Mouse (Mus musculus) thymus, adult 2 months (tissue): ENCODE measurements around the gene Kng1. TPM values are rescaled to one million over a fixed set of nuclear protein-coding genes. Genes with fewer than 3 reads are reported as not detected.
"Not testable (repeated sequence)": the region's sequence is repeated elsewhere in the genome, so short reads cannot be mapped to it uniquely, and the experiment has no call there.

Source experiments
- DNase-seq: peaks from one replicate; pipeline ENCODE4 v3.0.0; 2021
- H3K27ac ChIP-seq: fragments of 200-500 bp; 2 replicates; pipeline ENCODE4 v1.5.1; 2012; ENCODE audit warnings: low read length, control low read depth; ENCODE audit not compliant: control insufficient read depth, insufficient read depth
- H3K27me3 ChIP-seq: fragments of 200-500 bp; 2 replicates; pipeline ENCODE4 v1.6.1; 2012; ENCODE audit warnings: mild to moderate bottlenecking, low read length, moderate library complexity, mixed read lengths; ENCODE audit not compliant: control insufficient read depth, insufficient read depth
- H3K36me3 ChIP-seq: fragments of 200-500 bp; 2 replicates; pipeline ENCODE4 v1.6.1; 2012; ENCODE audit warnings: mild to moderate bottlenecking, low read length, moderate library complexity; ENCODE audit not compliant: control insufficient read depth, insufficient read depth
- H3K4me1 ChIP-seq: fragments of 200-500 bp; replicated peaks from 2 replicates; pipeline ENCODE4 v1.6.1; 2012; ENCODE audit warnings: low read length; ENCODE audit not compliant: control insufficient read depth, insufficient read depth
- H3K4me3 ChIP-seq: fragments of 200-500 bp; 2 replicates; pipeline ENCODE4 v1.5.1; 2012; ENCODE audit warnings: mild to moderate bottlenecking, low read length, control low read depth, moderate library complexity; ENCODE audit not compliant: control insufficient read depth, insufficient read depth
- CTCF ChIP-seq: fragments of 200-500 bp; IDR thresholded peaks from 2 replicates; pipeline ENCODE4 v1.5.1; 2012; ENCODE audit warnings: mild to moderate bottlenecking, control low read depth, low read length, moderate library complexity, borderline replicate concordance; ENCODE audit not compliant: control insufficient read depth, poor library complexity, insufficient read depth; ENCODE audit errors: extremely low read depth
- POLR2A ChIP-seq: fragments of 200-500 bp; IDR thresholded peaks from 2 replicates; pipeline ENCODE4 v1.6.1; 2012; ENCODE audit warnings: mild to moderate bottlenecking, low read length, control low read depth, moderate library complexity; ENCODE audit not compliant: control insufficient read depth, poor library complexity, insufficient read depth; ENCODE audit errors: extremely low read depth
- WGBS: fragments of 180-500 bp; shearing (Covaris S2); methylation state at CpG from one replicate; pipeline ENCODE4 v1.1.7; 2018; 5-methylcytosine and 5-hydroxymethylcytosine counted together
- polyA plus RNA-seq: library from polyadenylated mRNA; depleted of rRNA; stranded (reverse); fragments of >200 nt; gene quantifications from 2 replicates; pipeline ENCODE4 v1.2.3, GENCODE M21; 2012

Gene Kng1
- polyA plus RNA-seq, 1 experiment, result 0.05 TPM

DNA sequence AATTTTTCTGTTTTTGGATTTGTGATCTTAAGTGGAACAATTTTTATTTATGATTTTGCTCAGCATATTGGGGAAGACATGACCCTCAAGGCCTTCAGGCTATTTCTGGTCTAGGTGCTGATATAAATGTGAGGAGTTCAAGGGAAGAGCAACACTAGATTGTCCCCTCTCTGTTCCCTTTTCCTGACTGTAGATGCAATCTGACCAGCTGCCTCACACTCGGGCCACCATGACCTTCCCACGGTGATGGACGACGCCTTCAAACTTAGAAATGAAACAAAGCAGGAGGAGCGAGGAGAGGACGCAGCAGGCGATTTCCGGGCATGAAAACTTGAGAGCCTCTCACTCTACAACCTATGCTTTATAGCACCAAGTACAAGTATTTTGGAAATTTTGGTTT is 29.5 kb downstream of the Kng1 start:
- not testable (repeated sequence) for H3K36me3 ChIP-seq, H3K27me3 ChIP-seq, H3K4me3 ChIP-seq, DNase-seq, H3K4me1 ChIP-seq, H3K27ac ChIP-seq
- 79% methylated on average over 8 of the region's 8 CpGs for WGBS

DNA sequence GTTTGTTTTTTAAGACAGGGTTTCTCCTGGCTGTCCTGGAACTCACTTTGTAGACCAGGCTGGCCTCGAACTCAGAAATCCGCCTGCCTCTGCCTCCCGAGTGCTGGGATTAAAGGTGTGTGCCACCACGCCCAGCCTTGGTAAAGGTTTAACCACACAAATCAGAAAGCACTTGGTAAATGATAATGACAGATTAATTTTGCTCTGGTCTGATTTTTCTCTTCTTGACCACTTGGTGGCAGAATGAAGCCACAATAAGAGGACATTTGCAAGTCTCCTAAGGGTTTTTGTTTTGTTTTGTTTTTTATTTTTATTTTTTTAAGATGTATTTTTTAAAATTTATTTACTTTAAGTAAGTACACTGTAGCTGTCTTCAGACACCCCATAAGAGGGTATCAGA is 30.0 kb downstream of the Kng1 start:
- H3K4me1 ChIP-seq, H3K27ac ChIP-seq, H3K4me3 ChIP-seq, H3K36me3 ChIP-seq, H3K27me3 ChIP-seq, DNase-seq: not testable (repeated sequence)
- WGBS, result 32% methylated on average over 4 of the region's 4 CpGs

DNA sequence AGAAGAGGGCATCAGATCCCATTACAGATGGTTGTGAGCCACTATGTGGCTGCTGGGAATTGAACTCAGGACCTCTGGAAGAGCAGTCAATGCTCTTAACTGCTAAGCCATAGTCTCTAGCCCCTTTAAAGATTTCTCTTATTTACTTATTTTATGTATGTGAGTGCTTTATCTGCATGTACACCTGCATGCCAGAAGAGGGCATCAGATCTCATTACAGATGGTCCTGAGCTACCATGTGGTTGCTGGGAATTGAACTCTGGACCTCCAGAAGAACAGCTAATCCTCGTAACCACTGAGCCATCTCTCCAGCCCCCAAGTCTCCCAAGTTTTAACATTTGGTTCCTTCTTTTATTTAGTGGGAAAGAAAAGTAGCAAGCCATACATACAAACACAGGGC is 30.8 kb downstream of the Kng1 start:
- not testable (repeated sequence) for H3K4me1 ChIP-seq, H3K27ac ChIP-seq, H3K36me3 ChIP-seq, H3K27me3 ChIP-seq, H3K4me3 ChIP-seq, DNase-seq
- WGBS, result 89% methylated on average over 1 of the region's 1 CpGs

DNA sequence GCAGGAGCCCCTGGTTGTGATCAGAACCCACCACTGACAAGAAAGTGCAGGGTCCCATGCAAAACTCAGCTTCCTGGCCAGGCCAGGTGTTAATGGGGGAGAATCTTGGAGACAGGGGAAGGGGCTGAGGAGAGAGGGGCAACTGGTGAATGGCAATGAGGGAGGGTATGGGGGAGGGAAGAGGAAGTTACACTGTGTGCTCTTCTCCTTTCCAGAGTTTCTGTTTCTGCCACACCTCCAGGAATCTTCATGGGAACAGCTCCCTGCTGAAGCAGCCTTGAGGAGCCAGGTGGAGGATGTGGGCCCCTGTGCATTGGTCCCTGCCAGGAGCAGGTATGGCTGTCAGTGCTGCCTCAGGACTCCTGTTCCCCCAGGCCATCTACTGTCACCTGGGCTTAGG is 33.7 kb downstream of the Kng1 start:
- H3K27ac ChIP-seq, H3K4me1 ChIP-seq, H3K36me3 ChIP-seq, DNase-seq, H3K4me3 ChIP-seq, H3K27me3 ChIP-seq: not testable (repeated sequence)

DNA sequence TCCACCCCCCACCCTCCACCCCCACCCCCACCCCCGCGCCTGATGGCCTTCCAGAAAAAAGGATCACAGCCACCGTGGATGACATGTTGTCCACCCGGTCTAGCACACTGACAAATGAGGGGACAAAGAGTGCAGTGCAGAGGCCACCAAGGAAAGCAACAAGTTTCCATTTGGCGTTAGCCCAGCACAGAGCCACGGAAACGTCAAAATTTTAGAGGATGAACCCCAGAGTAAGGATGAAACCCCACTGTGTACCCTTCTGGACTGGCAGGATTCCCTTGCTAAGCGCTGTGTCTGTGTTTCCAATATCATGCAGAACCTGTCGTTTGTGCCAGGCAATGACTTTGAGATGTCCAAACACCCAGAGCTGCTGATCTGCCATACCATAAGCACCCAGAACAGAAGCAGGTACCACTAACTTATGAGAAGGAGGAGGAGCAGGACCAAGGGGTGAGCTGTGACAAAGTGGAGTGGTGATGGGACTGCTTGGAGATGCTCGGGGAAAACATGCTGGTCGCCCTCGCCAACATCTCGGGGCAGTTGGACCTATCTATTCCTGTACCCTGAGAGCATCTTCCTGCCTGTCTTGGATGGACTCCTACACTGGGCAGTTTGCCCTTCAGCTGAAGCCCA is 35.8 kb downstream of the Kng1 start:
- WGBS, result 85% methylated on average over 13 of the region's 13 CpGs
- Histone ChIP-seq H3K4me1 (no peaks in the 10 kb centered on the region), H3K27me3 (no peaks in the 10 kb centered on the region), H3K4me3 (no peak overlapping the region), H3K27ac (no peak overlapping the region), H3K36me3 (no peaks in the 10 kb centered on the region)
- TF ChIP-seq CTCF (no peak), POLR2A (no peak)
- no peak for DNase-seq

DNA sequence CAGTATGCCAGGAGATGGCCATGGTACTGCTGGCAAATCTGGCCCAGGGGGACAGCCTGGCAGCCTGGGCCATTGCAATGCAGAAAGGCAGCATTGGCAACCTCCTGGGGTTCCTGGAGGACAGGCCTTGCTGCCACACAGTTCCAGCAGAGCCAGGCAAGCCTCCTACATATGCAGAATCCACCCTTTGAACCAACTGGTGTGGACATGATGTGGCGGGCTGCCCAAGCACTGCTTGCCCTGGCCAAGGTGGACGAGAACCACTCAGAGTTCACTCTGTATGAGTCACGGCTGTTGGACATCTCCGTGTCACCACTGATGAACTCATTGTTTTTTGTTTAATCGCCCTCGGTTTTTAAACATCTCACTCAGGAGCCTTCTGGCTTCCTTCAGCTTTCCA is 36.5 kb downstream of the Kng1 start:
- Histone ChIP-seq H3K27ac (no peak overlapping the region), H3K4me3 (no peak overlapping the region), H3K4me1 (no peaks in the 10 kb centered on the region), H3K36me3 (no peaks in the 10 kb centered on the region), H3K27me3 (no peaks in the 10 kb centered on the region)
- no peak for DNase-seq
- 92% methylated on average over 6 of the region's 6 CpGs for WGBS
- TF ChIP-seq CTCF (no peak), POLR2A (no peak)

DNA sequence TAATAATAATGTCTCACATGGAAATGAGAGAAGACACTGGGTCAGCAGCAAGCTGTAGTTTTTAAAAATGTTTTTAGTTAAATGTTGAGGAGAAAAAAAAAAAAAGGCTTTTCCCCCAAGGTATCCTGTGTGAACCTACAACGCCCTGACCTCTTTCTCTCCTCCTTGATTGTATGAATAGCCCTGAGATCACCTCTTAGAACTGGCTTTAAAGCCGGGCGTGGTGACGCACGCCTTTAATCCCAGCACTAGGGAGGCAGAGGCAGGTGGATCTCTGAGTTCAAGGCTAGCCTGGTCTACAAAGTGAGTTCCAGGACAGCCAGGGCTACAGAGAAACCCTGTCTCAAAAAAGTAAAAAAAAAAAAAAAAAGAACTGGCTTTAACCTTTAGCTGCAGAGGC is 37.9 kb downstream of the Kng1 start:
- H3K27ac ChIP-seq, H3K36me3 ChIP-seq, H3K27me3 ChIP-seq, H3K4me3 ChIP-seq, H3K4me1 ChIP-seq, DNase-seq: not testable (repeated sequence)
- WGBS, result 93% methylated on average over 5 of the region's 5 CpGs

DNA sequence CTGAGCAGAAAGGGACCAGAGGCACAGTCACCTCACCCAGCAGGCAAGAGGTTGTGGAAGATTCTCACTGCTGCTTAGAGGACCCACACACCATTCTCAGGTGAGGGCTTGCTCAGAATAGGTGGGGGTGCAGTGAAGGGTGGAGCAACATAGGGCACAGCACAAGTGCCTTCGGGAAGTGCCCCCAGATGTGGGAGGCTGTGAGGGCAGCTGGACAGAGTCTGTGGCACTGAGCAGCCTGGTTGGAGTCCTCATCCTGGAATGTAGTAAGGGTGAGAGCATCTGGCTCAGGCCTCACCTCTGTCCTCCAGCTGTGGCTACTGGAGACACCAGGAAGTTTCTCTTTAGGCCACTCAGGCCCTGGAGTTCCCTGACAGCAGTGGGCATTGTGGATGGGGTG is 39.2 kb downstream of the Kng1 start:
- 100% methylated on average over 1 of the region's 1 CpGs for WGBS
- not testable (repeated sequence) for H3K27me3 ChIP-seq

DNA sequence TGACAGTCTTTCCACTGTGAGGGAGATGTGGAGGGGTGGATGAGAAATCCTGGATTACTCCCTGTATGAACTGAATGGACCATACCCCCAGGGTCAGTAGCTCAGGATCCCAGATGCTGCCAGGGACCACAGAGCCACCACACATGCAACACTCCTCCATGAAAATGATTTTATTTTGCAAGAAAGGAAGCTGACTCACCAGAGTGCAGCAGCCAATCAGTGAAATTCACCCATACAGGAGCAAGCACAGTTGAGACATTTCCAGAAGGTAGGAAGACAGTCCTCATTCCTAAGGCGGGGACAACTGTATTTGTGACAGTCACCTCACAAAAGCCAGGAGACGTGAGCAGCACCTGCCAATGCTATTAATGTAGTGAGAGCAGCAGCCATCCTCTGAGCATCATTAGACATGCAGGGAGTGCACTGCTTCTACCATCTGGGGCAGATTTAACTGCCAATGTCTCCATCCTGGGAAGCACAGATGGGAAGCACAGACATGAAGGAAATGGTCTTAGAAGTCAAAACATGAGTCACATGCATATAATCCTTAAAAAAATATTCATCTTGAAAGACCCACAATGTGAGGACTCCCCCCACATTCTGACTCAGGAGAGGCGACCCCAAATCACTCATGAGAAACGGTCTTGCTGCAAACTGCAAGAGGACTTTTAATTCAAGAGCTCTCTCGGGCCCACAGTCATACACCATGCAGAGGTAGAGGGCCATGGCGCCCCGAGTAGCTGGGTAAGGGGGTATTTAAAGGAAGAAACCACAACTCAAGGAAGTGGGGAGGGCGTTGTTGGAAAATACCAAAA is 39.8 kb downstream of the Kng1 start:
- not testable (repeated sequence) for H3K4me1 ChIP-seq, H3K4me3 ChIP-seq, H3K36me3 ChIP-seq, H3K27me3 ChIP-seq, H3K27ac ChIP-seq, DNase-seq
- 84% methylated on average over 8 of the region's 8 CpGs for WGBS

More for the DNA sequence above, 39.2 kb downstream of the Kng1 start:
- not testable (repeated sequence) for H3K4me1 ChIP-seq, DNase-seq, H3K27ac ChIP-seq, H3K36me3 ChIP-seq, H3K4me3 ChIP-seq

DNA sequence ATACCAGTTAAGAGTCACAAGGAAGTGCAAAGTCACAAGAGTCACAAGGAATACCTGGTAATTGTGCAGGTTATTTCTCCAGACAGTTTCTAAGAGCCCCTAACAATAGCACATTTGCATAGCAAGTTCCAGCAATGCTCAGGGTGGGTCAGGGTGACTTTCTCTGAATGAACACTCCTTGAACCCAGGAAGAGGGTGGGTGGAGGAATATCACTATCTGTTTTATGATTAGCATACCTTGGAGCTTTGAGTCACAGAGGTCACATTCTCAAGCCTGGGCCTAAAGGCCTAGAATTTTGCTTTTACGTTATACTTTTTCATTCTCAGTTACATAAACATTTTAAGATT is 40.4 kb downstream of the Kng1 start:
- H3K27me3 ChIP-seq, H3K4me1 ChIP-seq: not testable (repeated sequence)
- WGBS, result 100% methylated on average over 1 of the region's 1 CpGs

More for the DNA sequence above, 40.4 kb downstream of the Kng1 start:
- DNase-seq, H3K27ac ChIP-seq, H3K36me3 ChIP-seq, H3K4me3 ChIP-seq: not testable (repeated sequence)
